Mouse (Mus musculus): ENCODE results near the gene Slit3. TPM values are rescaled to one million over a fixed set of nuclear protein-coding genes. Genes with fewer than 3 reads are reported as not detected.
A peak's percentile ranks its signal among the peaks of the same experiment; 100 is the strongest.

Gene Slit3
- polyA plus RNA-seq, 1 experiment from 2014 or later: 22.2 TPM

DNA sequence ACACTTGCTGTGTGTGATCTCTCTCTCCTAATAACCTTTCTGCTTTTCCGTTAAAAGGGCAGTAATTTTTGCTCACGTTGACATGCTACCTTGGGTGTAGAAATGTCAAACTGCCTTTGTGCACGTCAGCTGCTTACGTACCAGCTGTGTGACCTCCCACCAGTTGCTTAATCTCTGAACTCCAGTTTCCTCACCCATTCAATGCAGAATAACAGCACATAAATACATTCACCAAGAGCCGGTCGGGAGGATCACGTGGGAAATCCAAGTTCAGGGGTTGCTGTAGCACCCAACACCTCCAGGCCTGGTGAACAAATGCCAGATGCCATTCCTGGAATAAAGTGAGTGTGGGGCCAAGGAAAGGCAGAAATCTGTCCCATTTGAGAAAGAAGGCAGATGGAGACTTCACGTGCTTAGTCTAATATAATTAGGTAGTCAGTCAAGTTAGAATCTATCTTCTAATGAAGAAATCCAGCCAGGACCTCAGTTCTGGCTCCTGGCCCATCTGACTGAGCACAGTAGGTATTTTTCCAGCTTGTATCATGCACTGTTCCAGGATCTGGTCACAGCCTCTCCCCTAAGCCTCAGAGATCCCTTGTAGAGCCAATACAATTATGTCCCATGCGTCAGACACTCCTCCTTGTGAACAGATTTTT, 268.9 kb downstream of the Slit3 start:
- Histone ChIP-seq H3K27me3 (ENCODE audit: insufficient read depth, poor library complexity, severe bottlenecking) (no peaks in the 10 kb centered on the region), H3K27ac (no peak overlapping the region), H3K36me3 (no peaks in the 10 kb centered on the region), H3K4me3 (no peak overlapping the region), H3K9me3 (no peaks in the 10 kb centered on the region), H3K4me1 (peaks cover 55% of the 10 kb centered on the region)
- WGBS: 83% methylated on average over 9 of the region's 9 CpGs
- DNase-seq (ENCODE audit: low spot score): no peak

DNA sequence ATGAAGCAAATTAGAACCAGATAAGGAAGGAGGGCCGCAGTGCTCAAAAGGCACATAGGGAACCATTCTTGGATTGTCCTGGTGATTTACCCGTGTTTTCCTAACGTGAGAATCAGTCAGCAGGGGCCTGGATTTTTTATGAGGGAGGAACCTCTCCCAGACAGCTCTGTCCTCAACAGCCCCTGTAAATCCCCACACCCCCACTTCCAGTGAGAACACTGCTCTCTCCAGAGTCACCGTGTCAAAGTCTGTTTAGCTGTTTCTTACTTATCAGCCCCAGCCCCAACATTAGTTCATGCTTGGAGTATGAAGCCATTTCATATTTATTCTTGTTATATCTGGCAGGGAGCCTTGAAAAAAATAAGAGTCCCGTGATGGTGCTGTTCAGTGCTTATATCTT, 272.8 kb downstream of the Slit3 start:
- 59% methylated on average over 5 of the region's 5 CpGs for WGBS
- no peak for DNase-seq (ENCODE audit: low spot score)

GRCm38 (mm10) chr11:35395376-35395775, 274.4 kb downstream of the Slit3 start:
- DNase-seq (ENCODE audit: low spot score): no peak
- Histone ChIP-seq H3K4me1 (peaks cover 34% of the 10 kb centered on the region), H3K9me3 (no peaks in the 10 kb centered on the region), H3K36me3 (no peaks in the 10 kb centered on the region), H3K27ac (no peak overlapping the region), H3K27me3 (ENCODE audit: insufficient read depth, poor library complexity, severe bottlenecking) (no peaks in the 10 kb centered on the region), H3K4me3 (no peak overlapping the region)
- 30% methylated on average over 8 of the region's 8 CpGs for WGBS

More for the DNA sequence above, 272.8 kb downstream of the Slit3 start:
- H3K36me3 ChIP-seq: no peaks in the 10 kb centered on the region
- H3K27ac ChIP-seq: no peak overlapping the region
- H3K4me1 ChIP-seq: peaks cover 38% of the 10 kb centered on the region
- H3K9me3 ChIP-seq: no peaks in the 10 kb centered on the region
- no peaks in the 10 kb centered on the region for H3K27me3 ChIP-seq (ENCODE audit: insufficient read depth, poor library complexity, severe bottlenecking)
- H3K4me3 ChIP-seq: no peak overlapping the region

GRCm38 (mm10) chr11:35398353-35398752, 277.3 kb downstream of the Slit3 start:
- Histone ChIP-seq H3K4me1 (peaks cover 43% of the 10 kb centered on the region), H3K27ac (no peak overlapping the region), H3K4me3 (no peak overlapping the region), H3K9me3 (no peaks in the 10 kb centered on the region), H3K36me3 (no peaks in the 10 kb centered on the region), H3K27me3 (ENCODE audit: insufficient read depth, poor library complexity, severe bottlenecking) (no peaks in the 10 kb centered on the region)
- 85% methylated on average over 5 of the region's 5 CpGs for WGBS
- DNase-seq (ENCODE audit: low spot score): no peak

GRCm38 (mm10) chr11:35403516-35403915, 282.5 kb downstream of the Slit3 start:
- no peak for DNase-seq (ENCODE audit: low spot score)
- Histone ChIP-seq H3K36me3 (no peaks in the 10 kb centered on the region), H3K4me3 (no peak overlapping the region), H3K9me3 (no peaks in the 10 kb centered on the region), H3K27ac (no peak overlapping the region), H3K27me3 (ENCODE audit: insufficient read depth, poor library complexity, severe bottlenecking) (no peaks in the 10 kb centered on the region), H3K4me1 (peaks cover 48% of the 10 kb centered on the region)
- 82% methylated on average over 9 of the region's 9 CpGs for WGBS

DNA sequence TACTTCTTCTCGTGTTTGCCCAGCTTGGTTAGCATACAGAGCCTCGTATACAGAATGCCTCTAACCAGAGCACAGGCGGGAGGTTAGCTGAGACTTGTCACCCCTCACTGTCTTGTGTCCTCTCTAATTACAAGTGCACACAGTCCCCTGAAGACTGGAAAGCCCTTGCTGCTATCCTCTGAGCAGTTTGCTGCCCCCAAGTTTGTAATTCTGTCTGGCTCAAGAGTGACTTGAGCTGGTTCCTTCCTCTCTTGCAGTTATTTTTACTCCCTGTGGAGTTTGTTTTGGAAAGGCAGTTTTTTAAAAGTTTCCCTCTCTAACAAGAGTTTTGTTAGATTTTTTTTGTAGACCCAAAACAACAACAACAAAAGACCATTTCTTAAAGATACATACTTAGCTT, 285.0 kb downstream of the Slit3 start:
- Histone ChIP-seq H3K27ac (peak overlapping the region; percentile 5; the same call in 1 of the 2 replicates), H3K4me1 (peaks cover 42% of the 10 kb centered on the region), H3K4me3 (no peak overlapping the region), H3K27me3 (ENCODE audit: insufficient read depth, poor library complexity, severe bottlenecking) (no peaks in the 10 kb centered on the region), H3K36me3 (no peaks in the 10 kb centered on the region), H3K9me3 (no peaks in the 10 kb centered on the region)
- no peak for DNase-seq (ENCODE audit: low spot score)
- 31% methylated on average over 3 of the region's 3 CpGs for WGBS

DNA sequence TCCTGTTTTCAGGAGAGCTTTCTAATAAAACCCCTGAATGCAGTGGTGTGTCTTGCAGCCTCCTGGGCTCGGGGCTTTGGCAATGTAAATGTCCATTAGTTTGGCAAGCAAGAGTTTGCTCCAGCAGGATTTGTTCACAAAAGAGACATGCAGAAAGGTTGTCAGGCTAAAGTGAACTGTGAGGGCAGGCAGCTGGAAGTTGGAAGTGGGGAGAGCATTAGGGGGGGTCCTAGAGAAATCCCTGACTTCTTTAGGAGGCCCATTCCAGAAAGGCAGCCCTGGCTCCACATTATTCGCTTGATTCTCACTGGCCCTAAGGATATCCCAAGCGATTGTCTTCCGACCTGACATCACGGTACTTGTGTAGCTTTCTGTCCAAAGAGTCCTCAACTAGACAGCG, 285.5 kb downstream of the Slit3 start:
- no peak for DNase-seq (ENCODE audit: low spot score)
- WGBS: 73% methylated on average over 6 of the region's 6 CpGs
- Histone ChIP-seq H3K9me3 (no peaks in the 10 kb centered on the region), H3K36me3 (no peaks in the 10 kb centered on the region), H3K27ac (peak overlapping the region; percentile 5; the same call in 1 of the 2 replicates), H3K4me1 (peaks cover 38% of the 10 kb centered on the region), H3K4me3 (no peak overlapping the region), H3K27me3 (ENCODE audit: insufficient read depth, poor library complexity, severe bottlenecking) (no peaks in the 10 kb centered on the region)

GRCm38 (mm10) chr11:35407341-35408154, 286.5 kb downstream of the Slit3 start:
- H3K4me1 ChIP-seq: peaks cover 30% of the 10 kb centered on the region
- H3K27me3 ChIP-seq (ENCODE audit: insufficient read depth, poor library complexity, severe bottlenecking): no peaks in the 10 kb centered on the region
- WGBS: 51% methylated on average over 12 of the region's 12 CpGs
- 0 out of 2 replicates have a peak overlapping the region, but pooled peaks have one; percentile 6 for H3K27ac ChIP-seq
- H3K36me3 ChIP-seq: no peaks in the 10 kb centered on the region
- no peak overlapping the region for H3K4me3 ChIP-seq
- H3K9me3 ChIP-seq: no peaks in the 10 kb centered on the region
- DNase-seq (ENCODE audit: low spot score): peak; percentile 78

GRCm38 (mm10) chr11:35410431-35410830, 289.4 kb downstream of the Slit3 start:
- DNase-seq (ENCODE audit: low spot score): no peak
- no peak overlapping the region for H3K4me3 ChIP-seq
- 74% methylated on average over 3 of the region's 3 CpGs for WGBS
- no peaks in the 10 kb centered on the region for H3K9me3 ChIP-seq
- H3K4me1 ChIP-seq: peaks cover 27% of the 10 kb centered on the region
- no peaks in the 10 kb centered on the region for H3K36me3 ChIP-seq
- no peak overlapping the region for H3K27ac ChIP-seq
- no peaks in the 10 kb centered on the region for H3K27me3 ChIP-seq (ENCODE audit: insufficient read depth, poor library complexity, severe bottlenecking)

DNA sequence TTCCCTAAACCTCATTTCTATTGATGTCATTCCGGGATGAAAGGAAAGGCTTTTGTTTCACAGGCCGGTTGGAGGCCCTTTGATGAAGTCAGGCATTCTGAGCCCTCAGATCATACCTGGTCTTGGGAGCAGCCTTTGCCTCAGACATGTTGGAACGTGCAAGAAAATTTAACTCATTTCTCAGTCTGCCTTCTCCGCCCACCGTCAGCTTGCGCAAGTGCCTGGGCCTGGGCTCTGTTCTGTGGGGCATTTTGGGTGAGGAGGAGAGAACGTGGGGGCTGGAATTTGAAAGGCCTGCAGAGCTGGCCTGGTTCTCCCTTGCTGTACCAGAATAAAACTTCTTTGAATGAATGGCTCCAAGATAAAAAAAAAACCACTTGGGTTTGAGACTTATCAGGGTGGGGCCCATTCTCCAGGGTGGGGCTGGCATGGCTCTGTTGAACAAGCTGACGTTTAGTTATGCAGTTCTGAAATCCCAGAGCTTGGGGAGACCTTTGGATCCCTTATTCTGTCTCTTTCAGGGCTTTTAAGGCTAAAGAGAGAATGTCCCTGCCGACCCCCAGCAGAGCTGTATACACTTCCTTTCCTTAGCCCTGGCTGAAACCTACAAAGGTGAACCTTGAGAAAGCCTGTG, 294.9 kb downstream of the Slit3 start:
- Histone ChIP-seq H3K4me1 (peaks cover 48% of the 10 kb centered on the region), H3K9me3 (no peaks in the 10 kb centered on the region), H3K27ac (peak overlapping the region; percentile 53; the same call in 1 of the 2 replicates), H3K36me3 (no peaks in the 10 kb centered on the region), H3K4me3 (no peak overlapping the region), H3K27me3 (ENCODE audit: insufficient read depth, poor library complexity, severe bottlenecking) (no peaks in the 10 kb centered on the region)
- no peak for DNase-seq (ENCODE audit: low spot score)
- 64% methylated on average over 9 of the region's 9 CpGs for WGBS

DNA sequence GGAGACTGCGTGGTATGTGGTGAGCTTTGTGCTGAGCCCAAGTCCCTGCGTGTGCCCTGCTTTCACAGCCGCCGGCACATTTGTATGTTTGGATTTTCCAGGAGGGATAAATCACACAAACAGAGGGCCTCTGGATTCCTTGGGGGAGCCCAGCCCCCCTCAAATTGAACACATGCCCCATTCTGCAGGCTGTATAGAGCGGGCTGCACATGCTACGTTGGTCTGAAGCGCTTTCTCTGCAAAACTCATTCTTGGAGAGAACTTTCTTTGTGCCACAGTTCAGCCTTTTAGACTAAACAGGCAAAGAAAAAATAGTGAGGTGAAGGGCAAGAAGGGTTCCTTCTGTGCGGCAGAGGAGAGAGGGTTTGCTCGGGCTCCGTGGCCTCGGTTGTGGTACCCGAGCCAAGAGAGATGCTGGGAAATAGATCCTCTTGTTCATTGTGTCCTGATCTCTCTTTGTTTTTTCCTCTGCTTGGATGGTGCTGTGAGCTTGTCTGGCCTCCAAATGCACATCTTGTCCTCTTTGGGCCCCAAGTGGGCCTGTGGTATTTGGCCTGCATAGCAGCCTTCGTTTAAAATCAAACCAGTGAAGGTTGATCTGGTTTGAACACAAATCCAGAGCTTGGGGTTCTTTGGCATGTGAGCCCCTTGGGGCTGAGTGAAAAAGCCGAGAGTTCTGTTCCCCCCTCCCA, 295.5 kb downstream of the Slit3 start:
- no peak for DNase-seq (ENCODE audit: low spot score)
- WGBS: 83% methylated on average over 14 of the region's 14 CpGs

GRCm38 (mm10) chr11:35417911-35418552, 297.0 kb downstream of the Slit3 start:
- H3K9me3 ChIP-seq: no peaks in the 10 kb centered on the region
- H3K27ac ChIP-seq: peak overlapping the region; percentile 70
- WGBS: 64% methylated on average over 13 of the region's 13 CpGs
- H3K4me1 ChIP-seq: peaks cover 68% of the 10 kb centered on the region
- H3K4me3 ChIP-seq: no peak overlapping the region
- no peak for DNase-seq (ENCODE audit: low spot score)
- H3K27me3 ChIP-seq (ENCODE audit: insufficient read depth, poor library complexity, severe bottlenecking): no peaks in the 10 kb centered on the region
- H3K36me3 ChIP-seq: no peaks in the 10 kb centered on the region

More for the DNA sequence above, 295.5 kb downstream of the Slit3 start:
- H3K9me3 ChIP-seq: no peaks in the 10 kb centered on the region
- peaks cover 55% of the 10 kb centered on the region for H3K4me1 ChIP-seq
- H3K36me3 ChIP-seq: no peaks in the 10 kb centered on the region
- peak overlapping the region; percentile 53; the same call in 1 of the 2 replicates for H3K27ac ChIP-seq
- H3K4me3 ChIP-seq: no peak overlapping the region
- no peaks in the 10 kb centered on the region for H3K27me3 ChIP-seq (ENCODE audit: insufficient read depth, poor library complexity, severe bottlenecking)
